Mouse (Mus musculus): ENCODE data around the gene Pate3.

GRCm38 (mm10) chr9:35673557-35673956, 25.6 kb upstream of the Pate3 start:
- TF ChIP-seq CTCF (IDR thresholded peaks at IDR 0.05; ENCODE audit: extremely low read depth, insufficient read length, insufficient replicate concordance, low read depth, low read length) = no peak
- TF ChIP-seq POLR2A (IDR thresholded peaks at IDR 0.05; ENCODE audit: low read depth, low read length) = no peak

All from small intestine, adult 2 months (tissue).